Mouse (Mus musculus) kidney, embryonic 16.5 days (tissue): Measurements from ENCODE around the gene Mnd1. TPM values are rescaled to one million over a fixed set of nuclear protein-coding genes. Genes with fewer than 3 reads are reported as not detected.
A peak's percentile ranks its signal among the peaks of the same experiment; 100 is the strongest.

ENCODE experiments used
- ATAC-seq: fragments of 200-750 bp; cut with Nextera tagmentation; 2 replicates; pipeline ENCODE4 v1.8.0; 2017; ENCODE audit warnings: moderate TSS enrichment; ENCODE audit not compliant: low FRiP score, low TSS enrichment
- H3K27ac ChIP-seq: fragments of 300-500 bp; sonication (generic); 2 replicates; pipeline ENCODE4 v1.5.1; 2014; ENCODE audit warnings: low read length
- H3K27me3 ChIP-seq: fragments of 300-500 bp; sonication (generic); 2 replicates; pipeline ENCODE4 v1.6.1; 2014; ENCODE audit warnings: low read length, control low read depth, mixed read lengths; ENCODE audit not compliant: insufficient read depth
- H3K36me3 ChIP-seq: fragments of 300-500 bp; sonication (generic); 2 replicates; pipeline ENCODE4 v1.6.1; 2014; ENCODE audit warnings: low read length, control low read depth, mixed read lengths; ENCODE audit not compliant: insufficient read depth
- H3K4me1 ChIP-seq: fragments of 300-500 bp; sonication (generic); 2 replicates; pipeline ENCODE4 v1.6.1; 2014; ENCODE audit warnings: low read length, control low read depth, mixed read lengths; ENCODE audit not compliant: insufficient read depth
- H3K4me2 ChIP-seq: fragments of 300-500 bp; sonication (generic); replicated peaks from 2 replicates; pipeline ENCODE4 v1.6.1; 2014; ENCODE audit warnings: low read depth, low read length
- H3K4me3 ChIP-seq: fragments of 300-500 bp; sonication (generic); 2 replicates; pipeline ENCODE4 v1.5.1; 2014; ENCODE audit warnings: mild to moderate bottlenecking, low read length
- H3K9ac ChIP-seq: fragments of 300-500 bp; sonication (generic); replicated peaks from 2 replicates; pipeline ENCODE4 v1.6.1; 2014; ENCODE audit warnings: low read length
- H3K9me3 ChIP-seq: fragments of 300-500 bp; sonication (generic); 2 replicates; pipeline ENCODE4 v1.6.1; 2016; ENCODE audit warnings: low read length, control low read depth
- WGBS: fragments of 180-500 bp; shearing (Covaris S2); extraction: QIAGEN DNeasy Blood & Tissue Kit; methylation state at CpG from one replicate; pipeline ENCODE4 v1.1.7; 2014; 5-methylcytosine and 5-hydroxymethylcytosine counted together
- polyA plus RNA-seq: library from polyadenylated mRNA; unstranded; fragments of >200 nt; fragmentation: Nextera tagmentation; extraction: Ambion mirVana; gene quantifications from 2 replicates; pipeline ENCODE4 v1.2.1, GENCODE M21; 2015

Gene Mnd1
- polyA plus RNA-seq, 1 experiment from 2014 or later = 13.3 TPM

DNA sequence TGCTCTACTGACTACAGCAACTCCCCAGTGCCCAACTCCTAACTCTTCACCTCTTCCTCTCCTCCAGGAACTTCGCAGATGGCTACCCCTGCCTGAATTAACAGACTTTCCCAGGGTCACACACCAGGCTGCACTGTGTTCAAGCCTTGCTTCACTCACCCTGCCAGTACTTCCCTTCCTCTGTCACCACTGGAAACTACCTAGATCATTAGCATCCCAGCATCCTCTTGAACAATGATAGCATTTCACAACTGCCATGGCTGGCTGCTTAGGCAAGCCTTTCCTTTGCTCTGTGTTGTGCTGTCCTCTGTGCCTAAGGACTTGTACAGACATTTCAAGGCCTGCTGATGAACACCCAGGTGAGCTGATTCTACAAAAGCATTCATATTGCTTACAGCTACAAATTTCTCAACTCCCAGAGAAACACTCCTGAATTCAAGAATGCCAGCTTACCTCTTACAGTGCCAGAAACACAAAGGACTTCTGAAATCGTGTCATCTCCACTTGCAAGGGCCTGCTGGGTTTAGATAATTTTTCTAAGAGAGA is 92.1 kb downstream of the Mnd1 start:
- ATAC-seq = no peak
- 92% methylated on average over 2 of the region's 2 CpGs for WGBS

DNA sequence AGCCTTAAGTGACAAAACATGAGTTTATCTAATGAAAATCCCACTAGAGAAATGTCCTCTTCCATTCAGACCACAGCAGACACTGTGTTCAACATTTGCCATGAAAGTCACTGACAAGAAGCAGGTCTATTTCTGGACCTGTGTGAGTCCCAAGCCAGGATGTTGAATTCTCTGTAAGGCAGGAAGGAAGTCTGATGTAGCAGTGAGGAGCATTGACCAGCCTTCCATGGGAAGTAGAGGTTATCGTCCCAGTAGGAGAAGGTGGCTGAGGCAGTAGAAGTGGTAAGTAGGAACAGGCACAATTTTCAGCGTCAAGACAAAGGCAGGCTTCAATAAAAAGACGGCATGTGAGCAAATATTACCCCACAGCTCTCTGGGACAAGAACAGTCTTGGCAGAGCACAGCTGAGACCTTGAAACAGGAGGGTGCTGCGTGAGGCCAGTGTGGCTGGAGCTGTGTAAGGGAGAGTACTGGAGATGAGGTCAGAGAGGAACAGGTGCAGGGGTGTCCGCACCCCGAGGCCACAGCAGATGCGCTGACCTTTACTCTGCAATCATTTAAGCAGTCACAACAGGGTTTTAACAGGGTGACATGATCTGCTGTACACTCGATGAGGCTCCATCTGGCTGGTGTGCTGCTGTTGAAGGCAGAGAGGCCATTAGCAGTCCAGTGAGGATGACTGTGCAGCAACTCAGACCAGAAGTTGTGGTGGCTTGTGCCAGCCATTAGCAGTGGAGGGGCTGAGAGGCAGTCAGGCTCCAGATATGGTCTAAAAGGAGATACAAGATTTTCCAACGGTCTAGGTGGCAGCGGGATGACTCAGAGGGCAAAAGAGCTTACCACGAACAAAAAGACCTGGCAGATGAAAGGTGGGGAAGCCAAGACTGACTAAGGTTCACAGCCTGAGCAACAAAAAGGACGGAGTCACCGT is 93.8 kb downstream of the Mnd1 start:
- Histone ChIP-seq H3K27me3 (no peaks in the 10 kb centered on the region), H3K36me3 (no peaks in the 10 kb centered on the region), H3K27ac (no peak overlapping the region), H3K4me1 (peaks cover 8% of the 10 kb centered on the region; the same call in 1 of the 2 replicates), H3K9me3 (peaks cover 10% of the 10 kb centered on the region; the same call in 1 of the 2 replicates), H3K4me2 (no peak overlapping the region), H3K4me3 (no peak overlapping the region), H3K9ac (no peak overlapping the region)
- no peak for ATAC-seq
- WGBS = 59% methylated on average over 13 of the region's 13 CpGs

More for the DNA sequence above, 92.1 kb downstream of the Mnd1 start:
- Histone ChIP-seq H3K9me3 (peaks cover 9% of the 10 kb centered on the region; the same call in 1 of the 2 replicates), H3K27ac (no peak overlapping the region), H3K4me1 (peaks cover 8% of the 10 kb centered on the region; the same call in 1 of the 2 replicates), H3K4me2 (no peak overlapping the region), H3K9ac (no peak overlapping the region), H3K36me3 (no peaks in the 10 kb centered on the region), H3K27me3 (no peaks in the 10 kb centered on the region), H3K4me3 (no peak overlapping the region)

- no peak overlapping the region for H3K4me3 ChIP-seq
- H3K9me3 ChIP-seq = peaks cover 10% of the 10 kb centered on the region; the same call in 1 of the 2 replicates
- H3K27ac ChIP-seq = no peak overlapping the region
- no peak for ATAC-seq
- no peak overlapping the region for H3K4me2 ChIP-seq
- H3K9ac ChIP-seq = no peak overlapping the region
- H3K36me3 ChIP-seq = no peaks in the 10 kb centered on the region
- peaks cover 8% of the 10 kb centered on the region; the same call in 1 of the 2 replicates for H3K4me1 ChIP-seq
- H3K27me3 ChIP-seq = no peaks in the 10 kb centered on the region
- 91% methylated on average over 5 of the region's 5 CpGs for WGBS
These were observed 94.6 kb downstream of the Mnd1 start for GRCm38 (mm10) chr3:84060946-84061345.

GRCm38 (mm10) chr3:84060128-84060527 is 95.5 kb downstream of the Mnd1 start:
- H3K4me3 ChIP-seq = no peak overlapping the region
- no peaks in the 10 kb centered on the region for H3K27me3 ChIP-seq
- H3K9me3 ChIP-seq = peaks cover 10% of the 10 kb centered on the region; the same call in 1 of the 2 replicates
- 15% methylated on average over 4 of the region's 4 CpGs for WGBS
- H3K36me3 ChIP-seq = no peaks in the 10 kb centered on the region
- H3K27ac ChIP-seq = no peak overlapping the region
- no peak for ATAC-seq
- no peak overlapping the region for H3K4me2 ChIP-seq
- peaks cover 8% of the 10 kb centered on the region; the same call in 1 of the 2 replicates for H3K4me1 ChIP-seq
- no peak overlapping the region for H3K9ac ChIP-seq

GRCm38 (mm10) chr3:84059676-84060075 is 95.9 kb downstream of the Mnd1 start:
- H3K4me2 ChIP-seq = no peak overlapping the region
- 27% methylated on average over 4 of the region's 4 CpGs for WGBS
- H3K27me3 ChIP-seq = no peaks in the 10 kb centered on the region
- H3K4me3 ChIP-seq = no peak overlapping the region
- H3K4me1 ChIP-seq = peaks cover 8% of the 10 kb centered on the region; the same call in 1 of the 2 replicates
- no peaks in the 10 kb centered on the region for H3K36me3 ChIP-seq
- H3K9me3 ChIP-seq = peaks cover 10% of the 10 kb centered on the region; the same call in 1 of the 2 replicates
- no peak overlapping the region for H3K27ac ChIP-seq
- ATAC-seq = no peak
- no peak overlapping the region for H3K9ac ChIP-seq

DNA sequence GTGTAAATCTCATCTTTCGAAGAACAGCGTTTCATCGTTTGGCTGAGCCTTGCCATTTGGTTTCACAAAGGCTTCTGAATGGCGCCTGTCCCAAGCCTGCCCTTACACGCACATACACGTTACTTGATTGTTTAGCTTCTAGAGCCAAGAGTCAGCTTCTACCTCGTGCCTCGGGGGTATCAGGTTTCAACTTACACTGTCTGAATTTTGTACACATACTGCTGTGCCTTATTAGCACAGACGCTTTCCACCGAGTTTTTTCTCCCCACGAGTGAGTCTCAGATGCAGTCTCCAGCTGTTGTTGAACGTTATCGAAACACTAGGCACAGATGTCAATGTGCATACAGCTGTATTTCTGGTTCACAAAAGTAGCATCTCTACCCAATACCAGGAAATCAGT is 96.3 kb downstream of the Mnd1 start:
- peak; percentile 63; the same call in 1 of the 2 replicates for ATAC-seq
- 28% methylated on average over 13 of the region's 13 CpGs for WGBS
- peak overlapping the region; percentile 14; the same call in 1 of the 2 replicates for H3K4me2 ChIP-seq
- H3K27me3 ChIP-seq = no peaks in the 10 kb centered on the region
- H3K9me3 ChIP-seq = peaks cover 10% of the 10 kb centered on the region; the same call in 1 of the 2 replicates
- H3K4me3 ChIP-seq = no peak overlapping the region
- H3K36me3 ChIP-seq = no peaks in the 10 kb centered on the region
- no peak overlapping the region for H3K9ac ChIP-seq
- H3K4me1 ChIP-seq = peaks cover 8% of the 10 kb centered on the region; the same call in 1 of the 2 replicates
- no peak overlapping the region for H3K27ac ChIP-seq

DNA sequence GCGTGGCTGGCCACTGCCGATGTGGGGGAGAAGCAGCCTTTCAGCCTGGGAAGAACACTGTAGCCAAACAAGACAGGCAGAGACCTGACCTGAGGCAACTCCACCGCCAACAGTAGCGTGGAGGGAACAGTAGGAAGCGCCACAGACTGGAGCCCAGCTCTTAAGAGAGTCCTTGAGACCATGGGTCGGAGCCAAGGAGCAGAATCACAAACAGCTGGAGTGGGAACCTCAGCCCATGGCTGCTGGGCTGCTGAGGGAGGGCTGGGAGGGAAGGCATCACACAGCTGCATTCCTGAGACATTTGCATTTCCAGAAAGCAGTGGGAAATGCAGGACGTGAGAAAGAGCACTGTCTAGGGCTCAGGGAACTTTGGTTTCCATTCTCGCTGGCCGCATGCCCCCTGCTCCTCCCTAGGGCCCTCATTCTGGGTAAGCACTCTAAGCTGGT is 106.8 kb downstream of the Mnd1 start:
- Histone ChIP-seq H3K9ac (peak overlapping the region; percentile 44), H3K27ac (no peak overlapping the region)
- 8% methylated on average over 9 of the region's 9 CpGs for WGBS

GRCm38 (mm10) chr3:84046206-84046605 is 109.4 kb downstream of the Mnd1 start:
- Histone ChIP-seq H3K4me2 (no peak overlapping the region), H3K4me1 (peaks cover 7% of the 10 kb centered on the region; the same call in 1 of the 2 replicates), H3K27me3 (no peaks in the 10 kb centered on the region), H3K27ac (no peak overlapping the region), H3K9me3 (no peaks in the 10 kb centered on the region), H3K36me3 (no peaks in the 10 kb centered on the region), H3K9ac (no peak overlapping the region), H3K4me3 (no peak overlapping the region)
- WGBS = 86% methylated on average over 8 of the region's 8 CpGs
- no peak for ATAC-seq

More for the DNA sequence above, 106.8 kb downstream of the Mnd1 start:
- Histone ChIP-seq H3K36me3 (no peaks in the 10 kb centered on the region), H3K27me3 (no peaks in the 10 kb centered on the region), H3K4me1 (peaks cover 7% of the 10 kb centered on the region; the same call in 1 of the 2 replicates), H3K4me2 (0 out of 2 replicates have a peak overlapping the region, but pooled peaks have one; percentile 5), H3K4me3 (no peak overlapping the region), H3K9me3 (no peaks in the 10 kb centered on the region)
- peak; percentile 83 for ATAC-seq

- Histone ChIP-seq H3K27ac (no peak overlapping the region), H3K4me2 (no peak overlapping the region), H3K9me3 (no peaks in the 10 kb centered on the region), H3K36me3 (no peaks in the 10 kb centered on the region), H3K9ac (no peak overlapping the region), H3K4me3 (no peak overlapping the region), H3K4me1 (peaks cover 12% of the 10 kb centered on the region), H3K27me3 (no peaks in the 10 kb centered on the region)
- 80% methylated on average over 8 of the region's 8 CpGs for WGBS
- no peak for ATAC-seq
These were observed 113.8 kb downstream of the Mnd1 start for GRCm38 (mm10) chr3:84041739-84042138.
